Mouse (Mus musculus): ENCODE results near the gene Gatc.
"Not testable (repeated sequence)": the region's sequence is repeated elsewhere in the genome, so short reads cannot be mapped to it uniquely, and the experiment has no call there.

The Gatc gene

DNA sequence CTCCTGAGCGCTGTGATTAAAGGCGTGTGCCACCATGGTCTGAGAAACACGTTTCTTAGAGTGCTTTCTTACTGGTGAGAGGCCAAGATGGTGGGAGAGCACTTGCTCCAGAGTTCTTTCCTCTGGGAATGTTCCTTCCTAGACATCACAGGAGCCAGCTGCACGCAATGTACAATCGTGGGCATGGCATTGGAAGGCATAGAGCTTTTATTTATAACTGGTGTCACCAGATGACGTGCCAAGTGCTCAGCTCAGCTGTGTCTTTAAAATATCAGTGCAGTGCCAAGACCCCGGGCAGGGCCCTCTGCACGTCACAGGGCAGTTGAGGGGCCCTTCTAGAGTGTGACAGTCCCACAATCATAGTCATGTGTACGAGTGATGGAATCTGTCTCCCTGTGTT, 10.0 kb downstream of the Gatc start:
- DNase-seq (ENCODE audit: low read depth, low spot score) = no peak

DNA sequence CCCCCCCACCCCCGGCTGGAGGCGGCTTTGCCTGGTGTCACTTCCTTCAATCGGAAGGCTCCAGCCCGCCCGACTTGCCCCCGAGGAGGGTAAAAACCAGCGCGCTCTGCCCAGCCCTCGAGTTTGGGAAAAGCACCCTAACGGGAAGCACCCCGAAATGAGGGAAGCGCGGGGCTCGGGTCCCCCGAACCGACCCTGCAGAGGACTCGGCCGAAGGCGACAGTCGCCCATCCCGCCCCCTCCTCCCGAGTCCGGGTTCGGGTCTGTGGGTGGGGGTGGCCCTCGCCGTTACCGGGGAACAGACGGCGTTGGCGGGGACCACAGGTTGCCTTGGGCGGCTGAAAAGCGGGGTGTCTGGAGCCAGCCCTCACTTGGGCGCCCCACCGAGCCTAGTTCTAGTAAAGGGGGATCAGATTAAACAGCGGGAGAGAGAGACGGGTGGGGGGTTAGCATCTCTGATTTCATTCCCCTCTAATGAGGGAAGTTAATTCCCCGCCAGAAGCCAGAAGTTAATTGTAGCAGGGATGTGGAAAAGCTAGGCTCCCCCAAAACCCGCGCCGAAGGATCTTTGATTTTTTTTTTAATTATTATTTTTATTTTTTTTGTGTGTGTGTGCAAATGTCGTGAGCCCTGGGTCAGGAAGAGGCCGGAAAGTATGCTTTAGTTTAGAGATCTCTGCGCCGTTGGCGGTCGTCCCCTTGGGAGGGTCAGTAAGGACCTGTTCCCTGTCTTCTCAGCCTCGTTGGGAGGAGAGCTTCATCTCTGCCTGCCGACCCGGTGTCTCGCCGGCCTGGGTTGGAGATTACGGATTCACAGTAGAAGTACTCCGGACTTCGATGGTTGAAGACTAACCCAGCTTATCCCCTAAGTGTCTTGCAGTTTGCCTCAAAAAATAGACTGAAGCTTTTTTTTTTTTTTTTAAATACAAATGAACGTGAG, 13.1 kb downstream of the Gatc start:
- no peak for DNase-seq (ENCODE audit: low read depth, low spot score)

DNA sequence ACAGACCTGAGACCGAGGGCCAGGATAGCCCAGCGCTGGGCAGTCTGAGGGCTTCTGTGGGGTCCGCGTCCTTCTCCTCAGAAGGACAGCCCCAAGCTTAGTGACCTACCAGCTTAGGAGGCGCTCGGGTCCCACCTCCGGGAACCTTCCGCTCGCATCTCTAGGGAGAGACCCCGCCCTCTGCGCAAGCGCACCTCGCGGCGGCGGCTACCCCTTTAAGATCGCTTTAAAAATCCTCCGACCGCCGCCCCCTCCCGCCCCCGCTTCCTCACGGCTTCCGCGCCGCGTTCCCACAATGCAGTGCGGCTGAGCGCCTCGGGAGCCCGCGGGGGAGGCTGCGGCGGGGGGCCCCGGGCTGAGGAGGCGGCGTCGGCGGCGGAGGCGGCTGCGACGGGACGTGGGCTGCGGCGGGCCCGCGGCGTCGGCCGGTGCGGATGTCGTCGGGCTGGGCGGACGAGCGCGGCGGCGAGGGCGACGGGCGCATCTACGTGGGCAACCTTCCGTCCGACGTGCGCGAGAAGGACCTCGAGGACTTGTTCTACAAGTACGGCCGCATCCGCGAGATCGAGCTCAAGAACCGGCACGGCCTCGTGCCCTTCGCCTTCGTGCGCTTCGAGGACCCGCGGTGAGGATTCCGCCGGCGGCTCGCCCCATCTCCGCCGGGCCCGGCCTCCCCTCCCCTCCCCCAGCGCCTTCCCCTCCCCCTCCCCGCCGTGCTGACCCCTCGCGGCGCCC, 13.9 kb downstream of the Gatc start, which contains the start of gene Srsf9:
Gene Srsf9, plus strand, starts transcription at position 303 of the 735 bp plus-strand sequence.
- DNase-seq (ENCODE audit: low read depth, low spot score) = peak; percentile 86

DNA sequence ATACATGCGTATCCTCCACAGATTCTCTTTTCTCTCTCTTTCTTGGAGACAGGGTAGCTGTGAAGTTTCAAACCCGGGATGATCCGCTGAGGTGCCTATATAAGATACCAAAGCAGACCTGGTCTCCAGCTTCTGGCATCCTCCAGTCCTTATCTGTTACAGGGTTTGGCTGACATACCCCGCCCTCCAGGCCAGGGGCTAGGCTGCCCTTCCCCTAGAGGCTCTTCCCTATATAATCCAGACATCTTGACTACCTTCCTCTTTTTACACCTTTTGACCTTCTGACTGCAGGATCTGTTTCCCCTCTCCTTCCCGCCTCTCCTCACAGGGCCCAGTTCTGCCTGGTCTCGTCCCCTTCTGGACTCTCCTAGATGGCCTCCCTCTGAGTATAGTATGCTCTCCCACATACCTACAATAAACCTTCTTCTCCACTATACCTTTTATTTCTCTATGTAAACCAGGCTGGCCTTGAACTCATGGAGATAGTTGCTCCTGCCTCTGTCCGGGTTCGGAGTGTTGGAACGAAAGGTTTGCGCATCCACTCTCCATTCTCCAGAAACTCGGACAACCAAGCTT, 14.6 kb downstream of the Gatc start:
- DNase-seq (ENCODE audit: low read depth, low spot score) = no peak

DNA sequence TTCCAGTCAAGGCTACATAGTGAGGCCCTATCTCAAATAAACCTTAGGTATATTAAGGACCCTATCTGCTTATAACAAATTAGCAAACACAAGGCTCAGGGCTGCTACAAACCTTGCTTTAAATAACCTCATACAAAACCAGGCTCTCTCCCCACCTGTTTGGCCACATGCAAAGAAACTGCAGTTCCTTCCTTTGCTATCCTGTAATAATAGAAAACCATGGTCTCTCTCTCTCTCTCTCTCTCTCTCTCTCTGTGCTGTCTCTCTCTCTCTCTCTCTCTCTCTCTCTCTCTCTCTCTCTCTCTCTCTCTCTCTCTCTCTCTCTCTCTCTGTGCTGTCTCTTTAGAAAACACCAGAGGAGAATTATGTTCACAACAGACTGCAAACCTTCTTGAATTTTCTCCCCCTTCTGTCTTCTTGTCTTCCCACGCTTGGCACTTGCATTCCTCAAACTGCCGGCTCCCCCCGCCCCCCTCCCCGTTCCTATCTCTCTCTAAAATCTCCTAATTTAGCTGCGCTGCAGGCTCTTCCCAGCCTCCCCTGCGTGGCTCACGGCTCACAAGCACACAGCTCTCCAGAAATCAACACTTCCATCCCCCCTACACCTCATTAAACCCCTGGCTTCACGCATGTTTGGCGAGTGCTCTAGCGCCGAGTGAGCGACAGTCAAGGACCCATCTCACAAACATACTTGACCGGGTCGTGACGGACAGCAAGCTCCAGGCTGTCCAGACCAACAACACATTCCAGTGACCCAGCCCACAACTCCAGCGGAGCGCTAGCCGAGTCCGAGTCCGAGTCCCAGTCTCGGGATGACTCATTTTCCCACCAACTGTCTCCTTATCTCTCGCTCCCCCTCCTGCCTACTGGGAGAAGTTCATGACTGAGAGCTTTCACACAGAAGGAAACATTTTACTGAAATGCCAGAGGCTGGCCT, 21.7 kb downstream of the Gatc start:
- no peak for DNase-seq (ENCODE audit: low read depth, low spot score)

DNA sequence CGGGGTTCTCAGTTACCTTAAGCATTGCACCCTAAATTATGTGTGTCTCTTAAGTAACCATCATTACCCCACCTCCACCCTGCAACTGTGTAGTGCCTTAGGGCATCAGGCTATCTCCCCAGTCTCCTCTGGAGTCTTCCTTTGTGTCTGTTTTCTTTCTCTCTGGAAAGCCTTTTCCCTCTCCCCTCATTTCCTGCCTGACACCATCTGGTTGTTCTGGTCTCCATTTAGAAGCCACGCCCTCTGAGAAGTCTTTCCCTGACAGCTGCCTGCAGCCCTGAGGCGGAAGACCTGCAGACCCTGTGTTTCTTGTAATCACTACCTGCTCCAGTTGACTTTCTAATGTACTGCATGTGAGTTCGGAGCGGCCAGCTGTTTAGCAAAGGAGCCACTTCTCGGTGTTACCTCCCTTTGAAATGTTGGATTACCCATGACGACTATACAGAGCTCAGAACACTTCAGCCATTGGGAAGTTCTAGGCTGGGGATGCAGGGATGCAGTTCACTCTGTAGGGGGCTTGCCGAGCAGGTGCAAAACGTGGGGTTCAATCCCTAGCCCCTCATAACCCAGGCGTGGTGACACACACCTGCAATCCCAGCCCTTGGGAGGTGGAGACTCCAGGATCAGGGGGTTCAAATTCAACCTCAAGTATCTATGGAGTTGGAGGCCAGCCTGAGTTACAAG, 23.2 kb downstream of the Gatc start:
- DNase-seq (ENCODE audit: low read depth, low spot score) = no peak

DNA sequence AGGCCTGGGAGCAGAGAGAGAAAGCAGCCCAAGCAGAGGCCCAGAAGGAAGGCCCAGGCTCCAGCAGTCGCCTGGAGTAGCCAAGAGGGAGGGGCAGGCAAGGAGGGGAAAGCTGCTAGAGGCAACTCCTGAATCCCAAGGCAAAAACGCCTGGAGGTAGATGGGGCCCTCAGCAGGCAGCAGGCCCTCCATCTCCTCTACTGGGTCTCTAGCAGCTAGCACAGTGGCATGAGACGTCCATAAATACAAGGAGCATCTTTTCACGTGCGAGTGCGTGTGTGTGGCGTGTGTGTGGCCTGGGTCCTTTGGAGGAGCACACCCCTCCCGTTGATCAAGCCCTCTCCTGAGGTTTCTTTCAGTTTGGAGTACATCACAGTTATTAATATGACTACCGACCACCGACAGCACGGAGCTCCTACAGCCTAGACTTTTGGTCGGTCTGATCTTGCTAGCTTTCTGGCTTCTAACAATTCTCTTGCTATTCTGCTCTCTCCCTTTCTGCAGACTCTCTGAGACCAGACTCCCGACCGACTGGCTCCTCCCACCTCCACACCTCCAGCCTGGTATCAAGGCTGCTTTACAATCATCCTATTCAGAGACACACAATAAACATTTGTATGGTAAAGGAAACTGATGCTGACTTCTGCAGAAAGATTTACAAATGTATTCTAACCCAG, 23.9 kb downstream of the Gatc start:
- no peak for DNase-seq (ENCODE audit: low read depth, low spot score)

DNA sequence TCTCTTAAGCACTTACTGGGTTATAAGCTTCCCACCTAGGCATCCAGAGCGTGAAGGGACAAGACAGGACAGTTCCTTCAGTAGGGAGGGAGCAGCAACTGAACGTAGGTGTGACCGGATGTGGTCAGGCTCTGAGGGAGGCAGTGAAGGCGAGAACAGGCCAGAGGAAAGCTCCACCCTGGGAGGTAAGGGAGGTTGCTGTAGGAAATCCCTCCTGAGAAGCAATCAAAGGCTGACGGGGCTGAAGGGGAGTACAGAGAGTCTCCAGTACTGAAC, 27.4 kb downstream of the Gatc start:
- no peak for DNase-seq (ENCODE audit: low read depth, low spot score)

DNA sequence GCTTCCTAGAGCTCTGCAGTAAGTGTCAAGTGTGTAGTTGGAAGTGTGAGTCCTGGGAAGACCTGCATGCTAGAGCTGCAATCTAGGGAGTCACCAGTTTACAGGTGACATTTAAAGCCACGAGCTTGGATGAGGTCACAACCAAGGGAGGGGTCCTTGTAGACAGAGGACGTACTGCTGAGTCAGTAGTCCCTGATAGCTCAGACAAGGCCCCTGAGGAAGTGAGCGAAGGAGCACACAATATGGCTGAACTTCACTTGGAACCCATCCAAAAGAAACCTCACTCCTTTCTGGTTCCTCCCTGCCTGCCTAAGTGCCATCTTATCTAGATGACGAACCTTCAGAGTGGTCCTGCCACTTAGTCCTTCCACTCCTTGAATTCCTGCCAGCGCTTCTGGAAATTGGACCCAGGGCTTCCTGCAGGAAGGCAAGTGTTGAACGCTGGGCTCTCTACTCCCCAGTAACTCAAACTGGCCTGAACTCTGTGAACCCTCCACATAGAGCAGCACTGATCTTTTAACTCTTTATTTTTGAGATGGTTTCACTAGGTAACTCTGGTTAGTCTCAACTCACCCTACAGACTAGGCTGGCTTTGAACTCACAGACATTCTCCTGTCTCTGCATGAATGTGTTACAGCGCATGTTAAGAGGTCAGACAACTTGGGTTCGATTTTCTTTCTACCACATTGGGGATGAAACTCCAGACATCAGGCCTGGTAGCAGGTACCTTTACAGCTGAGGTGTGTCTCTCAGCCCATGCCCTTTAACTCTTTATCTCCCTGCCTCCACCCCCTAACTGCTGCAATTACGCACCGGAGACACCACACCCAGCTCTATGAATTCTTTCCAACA, 27.9 kb downstream of the Gatc start:
- no peak for DNase-seq (ENCODE audit: low read depth, low spot score)

DNA sequence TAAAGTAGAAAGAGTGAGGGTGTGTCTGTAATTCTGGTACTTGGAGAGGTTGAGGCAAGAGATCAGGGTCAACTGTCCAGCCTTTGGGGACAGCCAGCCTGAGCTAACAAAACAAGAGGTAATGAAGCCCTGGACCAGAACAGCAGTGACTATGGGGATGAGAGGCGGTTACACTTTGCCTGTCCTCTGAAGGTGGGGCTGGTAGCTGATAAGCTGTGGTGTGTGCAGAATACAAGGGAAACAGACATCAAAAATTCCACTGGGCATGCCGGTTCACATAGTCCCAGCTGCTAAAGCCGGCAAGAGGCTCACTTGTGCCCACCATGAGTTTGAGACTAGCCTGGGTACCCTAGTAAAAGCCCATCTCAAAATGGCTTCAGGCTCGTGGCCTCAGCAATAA, 28.6 kb downstream of the Gatc start:
- no peak for DNase-seq (ENCODE audit: low read depth, low spot score)

DNA sequence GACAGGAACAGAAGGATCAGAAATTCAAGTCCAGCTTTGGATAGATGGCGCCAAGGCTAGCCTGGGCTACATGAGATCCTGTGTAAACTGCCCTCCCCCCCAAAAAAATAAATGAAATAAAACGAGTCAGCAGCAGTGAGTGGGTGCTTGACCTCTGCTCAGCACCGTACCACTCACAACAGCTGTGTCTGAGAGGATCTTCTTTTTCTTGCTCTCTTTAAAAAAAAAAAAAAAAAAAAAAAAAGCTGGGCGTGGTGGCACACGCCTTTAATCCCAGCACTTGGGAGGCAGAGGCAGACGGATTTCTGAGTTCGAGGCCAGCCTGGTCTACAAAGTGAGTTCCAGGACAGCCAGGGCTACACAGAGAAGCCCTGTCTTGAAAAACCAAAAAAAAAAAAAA, 38.8 kb downstream of the Gatc start:
- not testable (repeated sequence) for DNase-seq (ENCODE audit: low read depth, low spot score)

DNA sequence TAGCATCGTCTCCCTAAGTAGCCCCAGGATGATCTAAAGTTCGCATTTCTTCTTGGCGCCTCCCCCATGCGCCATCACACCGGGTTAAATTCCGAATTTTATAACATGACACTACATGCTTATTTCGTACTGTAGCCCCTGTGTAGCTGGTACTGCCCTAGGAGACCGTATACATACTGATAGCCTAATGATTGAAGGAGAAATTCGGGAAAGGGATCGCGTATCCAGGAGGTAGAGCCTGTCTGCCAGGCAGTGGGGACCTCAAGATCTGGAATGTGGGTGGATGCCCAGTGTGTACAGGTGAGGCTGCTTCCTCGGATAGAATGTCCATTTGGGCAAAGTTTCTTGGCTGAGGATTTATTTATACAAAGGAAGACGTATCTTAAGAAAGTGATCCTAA, 39.4 kb downstream of the Gatc start:
- DNase-seq (ENCODE audit: low read depth, low spot score) = no peak

DNA sequence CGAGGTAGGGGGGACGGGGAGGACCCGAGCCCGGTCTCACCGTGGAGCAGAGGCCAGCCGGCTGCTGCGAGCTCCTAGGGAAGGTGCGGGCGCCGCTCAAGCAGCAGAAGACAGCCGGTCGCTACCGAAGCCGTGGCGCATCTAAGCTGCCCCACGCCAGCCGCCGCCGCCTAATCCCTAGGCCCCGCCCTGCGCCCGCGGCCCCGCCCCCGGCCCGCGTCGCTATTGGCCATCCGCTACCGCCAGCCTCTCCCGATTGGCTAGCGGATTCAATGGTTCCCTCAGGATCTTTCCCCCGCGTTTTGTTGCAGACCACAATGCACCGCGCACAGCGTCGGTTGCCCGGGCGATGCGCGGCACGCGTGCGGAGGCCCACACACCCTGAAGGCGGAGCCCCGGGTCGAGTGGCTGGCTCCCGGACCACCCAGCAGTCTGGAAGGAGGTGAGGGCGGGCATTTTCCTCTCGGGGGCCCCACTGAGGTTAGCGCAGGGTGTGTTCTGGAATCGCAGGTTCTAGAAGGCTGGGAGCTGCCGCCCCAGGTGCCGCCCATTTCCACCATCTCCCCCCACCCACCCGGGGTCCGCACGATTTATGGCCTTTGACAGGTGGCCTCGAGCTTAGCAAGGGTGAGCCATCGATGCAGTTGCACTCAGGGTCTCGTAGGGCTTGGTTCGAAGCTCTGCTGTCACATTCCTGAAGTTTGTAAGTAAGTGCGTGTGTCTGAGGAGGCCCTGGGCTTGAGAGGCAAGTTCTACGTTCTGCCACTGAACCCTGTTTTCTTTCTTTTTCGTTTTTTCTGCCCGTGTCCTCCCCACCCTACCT, 40.0 kb downstream of the Gatc start, which contains the start of gene Dynll1:
Gene Dynll1, minus strand, starts transcription at position 208 of the 823 bp plus-strand sequence.
- peak; percentile 99 for DNase-seq (ENCODE audit: low read depth, low spot score)

DNA sequence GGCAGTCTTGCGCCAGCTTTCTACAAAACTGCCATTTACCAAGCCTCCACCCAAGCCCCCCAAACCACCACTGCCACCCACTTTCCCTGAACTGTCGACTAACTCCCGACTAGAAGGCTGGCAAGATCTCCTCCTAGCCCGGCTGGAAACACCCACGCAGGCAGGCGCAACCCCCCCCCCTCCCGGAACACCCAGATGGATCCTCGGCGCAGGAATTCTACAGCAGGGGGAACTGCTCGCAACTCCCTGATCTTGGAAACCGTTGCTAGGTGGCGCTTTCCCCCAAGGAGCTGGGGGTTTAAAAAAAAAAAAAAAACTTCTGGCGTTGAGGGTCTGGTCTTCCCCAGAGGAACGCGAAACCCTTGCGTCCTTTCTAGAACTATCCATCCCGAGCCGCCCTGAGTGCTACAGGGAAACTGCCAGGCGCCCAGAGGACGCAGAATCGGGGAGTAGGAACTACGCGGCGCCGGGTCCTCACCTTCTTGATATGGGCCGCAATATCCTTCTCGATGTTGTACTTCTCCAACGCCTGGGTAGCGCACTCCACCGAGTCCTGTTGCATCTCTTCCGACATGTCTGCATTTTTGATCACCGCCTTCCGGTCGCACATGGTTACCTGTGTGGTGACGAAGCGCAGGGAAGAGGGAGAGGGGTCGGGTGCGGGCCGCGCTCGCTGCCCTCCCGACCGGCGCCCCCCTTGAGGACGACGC, 40.8 kb downstream of the Gatc start:
- peak; percentile 34 for DNase-seq (ENCODE audit: low read depth, low spot score)

DNA sequence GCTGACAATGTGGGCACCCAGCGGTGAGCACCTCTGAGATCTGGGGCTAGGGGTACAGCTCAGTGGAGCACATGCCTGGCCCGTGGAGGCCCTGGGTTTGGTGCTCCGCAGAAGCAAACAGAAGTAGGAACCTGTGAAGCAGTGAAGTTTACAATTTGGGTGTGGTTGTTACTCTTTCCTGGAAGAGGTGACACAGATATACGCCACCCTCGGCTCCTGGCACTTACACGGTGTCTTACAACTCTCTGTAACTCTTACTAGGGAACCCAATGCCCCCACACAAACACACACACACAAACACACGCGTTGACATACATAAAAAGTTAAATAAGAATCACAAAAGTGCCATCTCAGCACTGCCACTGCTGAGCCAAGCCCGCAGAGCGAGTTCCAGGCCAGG, 44.6 kb downstream of the Gatc start:
- peak; percentile 45 for DNase-seq (ENCODE audit: low read depth, low spot score)

DNA sequence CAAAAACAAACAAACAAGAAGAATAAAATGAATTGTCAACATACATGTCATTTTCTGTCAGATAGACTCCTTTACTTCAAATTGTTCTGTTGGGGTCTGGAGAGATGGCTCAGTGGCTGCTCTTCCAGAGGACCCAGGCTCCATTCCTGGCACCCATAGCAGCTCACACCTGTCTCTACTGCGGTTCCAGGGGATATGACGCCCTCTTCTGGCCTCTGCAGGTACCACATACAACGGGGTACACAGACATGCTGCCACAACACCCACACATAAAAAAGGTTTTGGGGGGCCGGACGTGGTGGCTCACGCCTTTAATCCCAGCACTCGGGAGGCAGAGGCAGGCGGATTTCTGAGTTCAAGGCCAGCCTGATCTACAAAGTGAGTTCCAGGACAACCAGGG, 46.8 kb downstream of the Gatc start:
- DNase-seq (ENCODE audit: low read depth, low spot score) = no peak

DNA sequence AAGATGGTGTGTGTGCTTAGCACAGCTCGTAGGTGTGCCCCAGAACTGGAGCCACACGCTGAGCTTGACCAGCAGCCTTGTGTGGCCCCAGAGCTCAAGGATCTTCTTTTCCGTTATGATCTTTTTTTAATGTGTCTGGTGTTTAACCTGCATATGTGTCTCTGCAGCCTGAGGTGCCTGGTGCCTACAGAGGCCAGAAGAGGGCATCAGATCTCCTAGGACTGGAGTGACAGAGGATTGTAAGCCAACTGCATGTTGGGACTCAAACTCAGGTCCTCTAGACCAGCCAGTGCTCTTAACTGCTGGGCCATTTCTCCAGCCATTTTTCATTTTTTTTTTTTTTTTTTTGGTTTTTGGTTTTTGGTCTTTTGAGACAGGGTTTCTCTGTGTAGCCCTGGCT, 56.2 kb downstream of the Gatc start:
- DNase-seq (ENCODE audit: low read depth, low spot score) = no peak
